Mouse (Mus musculus): Measurements from ENCODE around the gene Pycard. TPM values are rescaled to one million over a fixed set of nuclear protein-coding genes. Genes with fewer than 3 reads are reported as not detected.
"Not testable (repeated sequence)": the region's sequence is repeated elsewhere in the genome, so short reads cannot be mapped to it uniquely, and the experiment has no call there.

Gene Pycard
- 6.4 and 9.4 TPM in 2 replicates for polyA plus RNA-seq (2016; fragmentation: Nextera tagmentation; extraction: Ambion mirVana)

DNA sequence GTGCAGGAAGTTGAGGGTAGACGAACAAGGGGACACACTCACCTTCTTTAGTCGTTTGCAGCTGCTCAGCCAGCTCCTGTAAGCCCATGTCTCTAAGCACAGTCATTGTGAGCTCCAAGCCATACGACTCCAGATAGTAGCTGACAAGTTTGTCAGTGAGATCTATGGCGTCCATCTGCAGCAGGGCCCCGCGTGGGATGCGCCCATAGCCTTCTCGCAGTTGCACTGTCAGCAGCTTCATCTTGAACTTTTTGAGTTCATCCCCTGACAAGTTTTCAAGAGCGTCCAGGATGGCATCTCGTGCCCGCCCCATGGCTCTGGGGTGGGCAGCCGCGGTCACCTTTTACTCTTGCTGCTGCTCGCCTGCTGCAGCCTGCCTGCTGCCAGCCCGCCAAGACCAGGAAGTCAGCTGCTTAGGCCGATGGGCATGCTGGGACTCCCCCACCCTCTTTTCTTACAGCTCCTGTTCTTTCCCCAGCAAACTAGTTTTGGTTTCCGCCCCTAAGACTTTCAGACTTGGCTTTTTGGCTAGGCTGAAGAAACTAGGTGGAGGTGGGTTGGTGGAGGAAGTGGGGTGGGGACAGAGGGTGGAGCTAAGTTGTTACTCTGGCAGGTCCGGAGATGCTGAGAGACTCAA, at the start of gene Pycard:
TSS of gene Pycard (minus strand) at position 527 of the 637 bp plus-strand sequence.
- H3K9ac ChIP-seq = no peak within 1 kb of the TSS
- 24% methylated on average over 18 of the region's 18 CpGs for WGBS
- H3K9me3 ChIP-seq (replicated peaks) = no peaks in the 10 kb centered on the region
- peaks cover 20% of the 10 kb centered on the region; the same call in 1 of the 2 replicates for H3K36me3 ChIP-seq
- H3K27ac ChIP-seq = no peak within 1 kb of the TSS
- no peaks in the 10 kb centered on the region for H3K27me3 ChIP-seq
- H3K4me3 ChIP-seq = no peak within 1 kb of the TSS
- no peak for ATAC-seq (ENCODE audit: low FRiP score)
- 0 out of 2 replicates have a peak, but pooled peaks cover 3% of the 10 kb centered on the region for H3K4me1 ChIP-seq
- peak within 1 kb of the TSS; percentile 34 for H3K4me2 ChIP-seq (replicated peaks)

DNA sequence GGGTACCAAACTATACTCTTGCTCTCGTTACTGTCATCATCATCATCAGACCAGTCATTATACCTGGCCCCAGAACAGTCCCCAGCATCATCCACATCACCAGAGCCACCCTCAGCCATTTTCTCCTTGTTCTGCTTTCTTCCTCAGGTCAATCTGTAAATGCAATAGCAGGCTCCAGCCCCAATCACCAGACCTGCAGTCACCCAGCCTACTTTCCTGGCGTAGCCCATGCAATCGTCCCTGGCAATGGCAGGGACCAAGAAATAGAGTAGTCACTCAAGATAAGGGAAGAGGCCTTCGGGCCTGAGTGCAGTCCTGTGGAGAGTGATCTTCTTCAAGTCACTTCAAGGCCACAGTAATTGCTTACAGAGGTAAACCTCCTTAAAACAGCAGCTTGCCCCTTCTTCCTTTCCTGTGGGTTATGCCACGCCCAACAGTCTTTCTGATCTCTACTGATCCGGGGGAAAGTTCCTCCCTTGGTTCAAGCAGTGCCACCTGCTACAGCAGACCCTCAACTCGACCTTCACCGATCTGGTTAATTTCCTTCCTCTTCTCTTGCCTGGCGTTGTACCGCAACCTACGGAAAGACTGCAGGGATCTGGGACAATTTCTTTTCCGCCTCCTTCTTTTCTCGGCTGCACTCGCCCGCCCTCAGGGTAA, 48.6 kb upstream of the Pycard start:
- H3K27me3 ChIP-seq; ATAC-seq (ENCODE audit: low FRiP score); H3K9me3 ChIP-seq (replicated peaks); H3K4me3 ChIP-seq; H3K4me1 ChIP-seq; H3K27ac ChIP-seq; H3K4me2 ChIP-seq (replicated peaks); H3K9ac ChIP-seq; H3K36me3 ChIP-seq: not testable (repeated sequence)
- WGBS = 80% methylated on average over 15 of the region's 15 CpGs

DNA sequence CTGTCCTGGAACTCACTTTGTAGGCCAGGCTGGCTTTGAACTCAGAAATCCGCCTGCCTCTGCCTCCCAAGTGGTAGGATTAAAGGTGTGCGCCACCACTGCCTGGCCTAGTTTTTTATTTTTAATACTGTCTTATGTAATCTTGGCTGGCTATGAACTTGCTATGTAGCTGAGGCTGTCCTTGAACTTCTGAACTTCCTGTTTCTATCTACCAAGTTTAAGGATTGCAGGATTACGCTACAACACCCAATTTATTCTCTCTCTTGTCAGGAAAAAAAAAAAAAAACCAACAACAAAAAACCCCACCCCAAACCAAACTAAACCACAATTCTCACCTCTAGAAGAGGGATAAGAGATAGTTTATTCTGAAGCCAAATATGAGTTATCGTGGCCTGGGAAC, 39.9 kb upstream of the Pycard start:
- H3K9ac ChIP-seq = no peak overlapping the region
- WGBS = 93% methylated on average over 4 of the region's 4 CpGs
- no peaks in the 10 kb centered on the region for H3K4me1 ChIP-seq
- H3K27ac ChIP-seq = no peak overlapping the region
- no peaks in the 10 kb centered on the region for H3K9me3 ChIP-seq (replicated peaks)
- H3K4me2 ChIP-seq (replicated peaks) = no peak overlapping the region
- H3K27me3 ChIP-seq = no peaks in the 10 kb centered on the region
- H3K36me3 ChIP-seq = no peaks in the 10 kb centered on the region
- ATAC-seq (ENCODE audit: low FRiP score) = no peak
- no peak overlapping the region for H3K4me3 ChIP-seq

DNA sequence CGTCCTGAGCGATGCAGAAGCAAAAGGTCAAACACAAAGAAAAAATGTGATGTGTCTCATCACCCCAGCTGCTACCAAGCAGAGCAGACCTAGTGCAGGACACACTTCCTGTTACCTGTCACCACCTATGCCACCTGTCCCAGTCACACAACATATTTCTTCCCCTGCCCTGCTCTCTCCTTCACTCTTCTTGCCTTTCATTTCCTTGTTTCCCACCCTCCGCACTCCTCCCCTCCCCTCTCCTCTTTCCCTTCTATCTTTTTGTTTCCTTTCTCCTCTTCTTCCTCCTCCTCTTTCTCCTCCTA, 39.3 kb upstream of the Pycard start:
- H3K9me3 ChIP-seq (replicated peaks) = no peaks in the 10 kb centered on the region
- no peak overlapping the region for H3K9ac ChIP-seq
- ATAC-seq (ENCODE audit: low FRiP score) = no peak
- H3K4me3 ChIP-seq = no peak overlapping the region
- H3K27me3 ChIP-seq = no peaks in the 10 kb centered on the region
- H3K4me2 ChIP-seq (replicated peaks) = no peak overlapping the region
- no peak overlapping the region for H3K27ac ChIP-seq
- H3K4me1 ChIP-seq = no peaks in the 10 kb centered on the region
- no peaks in the 10 kb centered on the region for H3K36me3 ChIP-seq
- WGBS = 95% methylated on average over 3 of the region's 3 CpGs

DNA sequence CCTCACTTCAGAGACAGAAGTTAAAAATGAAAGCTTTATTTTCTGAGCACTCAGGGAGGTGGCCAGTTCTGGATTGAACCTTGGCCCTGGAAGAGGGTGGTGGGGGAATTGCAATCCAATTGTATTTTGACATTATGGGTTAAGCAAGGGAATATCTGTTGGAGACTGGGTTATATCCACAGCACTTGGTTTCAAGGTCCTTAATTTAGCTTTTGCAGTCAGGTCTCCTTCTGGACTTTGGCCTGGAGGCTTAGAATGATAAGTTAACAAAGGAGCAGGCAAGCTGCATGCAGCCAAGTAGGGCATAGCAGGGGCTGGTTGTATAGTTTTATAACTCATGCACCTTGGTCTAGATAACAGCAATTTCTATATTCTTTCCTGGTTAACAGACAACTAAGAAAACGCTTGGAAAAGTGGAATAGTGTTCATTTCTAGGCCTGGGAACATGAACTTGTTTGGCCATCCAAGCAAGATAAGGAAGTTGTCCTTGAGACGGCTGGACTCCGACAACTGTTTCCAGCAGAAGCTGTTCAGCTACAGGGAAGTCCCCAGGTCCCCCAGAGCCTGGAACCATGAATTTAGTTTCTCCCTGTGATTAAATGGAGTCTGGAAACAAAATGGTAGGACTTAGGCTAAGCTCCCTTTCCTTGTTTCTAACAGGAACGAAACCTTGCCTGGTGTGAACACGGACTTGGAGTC, 38.8 kb upstream of the Pycard start:
- 92% methylated on average over 5 of the region's 5 CpGs for WGBS
- ATAC-seq (ENCODE audit: low FRiP score) = no peak
- Histone ChIP-seq H3K4me2 (replicated peaks) (no peak overlapping the region), H3K4me3 (no peak overlapping the region), H3K9ac (no peak overlapping the region), H3K9me3 (replicated peaks) (no peaks in the 10 kb centered on the region), H3K27ac (no peak overlapping the region), H3K27me3 (no peaks in the 10 kb centered on the region), H3K4me1 (no peaks in the 10 kb centered on the region), H3K36me3 (no peaks in the 10 kb centered on the region)

DNA sequence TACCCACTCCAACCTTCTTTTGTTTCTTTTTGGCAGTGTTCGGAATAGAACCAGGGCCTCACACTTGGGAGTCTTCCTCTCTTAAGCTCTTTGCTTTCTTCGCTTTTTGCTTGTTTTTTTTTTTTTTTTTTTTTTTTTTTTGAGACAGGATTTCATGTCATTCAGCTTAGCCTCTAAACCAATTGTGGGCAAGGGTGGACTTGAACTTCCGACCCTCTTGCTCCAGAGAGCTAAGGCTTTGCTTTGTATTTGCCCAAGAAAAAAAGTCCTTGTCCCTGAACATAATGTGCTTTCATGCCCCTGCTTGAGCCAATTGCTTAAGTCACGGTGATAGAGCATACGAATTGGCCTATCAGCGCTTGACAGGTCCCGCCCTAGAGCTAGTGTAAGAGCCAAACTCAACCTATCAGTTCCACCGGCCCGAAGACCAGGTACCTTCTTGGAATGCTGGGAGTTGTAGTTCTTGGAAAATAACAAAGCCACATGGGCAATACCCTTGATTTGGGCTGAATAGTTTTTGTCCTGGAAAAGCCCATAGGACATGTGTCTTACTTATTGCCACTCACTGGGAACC, 37.8 kb upstream of the Pycard start:
- H3K4me3 ChIP-seq = no peak overlapping the region
- WGBS = 40% methylated on average over 9 of the region's 9 CpGs
- no peak for ATAC-seq (ENCODE audit: low FRiP score)
- H3K36me3 ChIP-seq = no peaks in the 10 kb centered on the region
- no peak overlapping the region for H3K9ac ChIP-seq
- no peaks in the 10 kb centered on the region for H3K4me1 ChIP-seq
- no peak overlapping the region for H3K27ac ChIP-seq
- no peaks in the 10 kb centered on the region for H3K27me3 ChIP-seq
- no peak overlapping the region for H3K4me2 ChIP-seq (replicated peaks)
- no peaks in the 10 kb centered on the region for H3K9me3 ChIP-seq (replicated peaks)

DNA sequence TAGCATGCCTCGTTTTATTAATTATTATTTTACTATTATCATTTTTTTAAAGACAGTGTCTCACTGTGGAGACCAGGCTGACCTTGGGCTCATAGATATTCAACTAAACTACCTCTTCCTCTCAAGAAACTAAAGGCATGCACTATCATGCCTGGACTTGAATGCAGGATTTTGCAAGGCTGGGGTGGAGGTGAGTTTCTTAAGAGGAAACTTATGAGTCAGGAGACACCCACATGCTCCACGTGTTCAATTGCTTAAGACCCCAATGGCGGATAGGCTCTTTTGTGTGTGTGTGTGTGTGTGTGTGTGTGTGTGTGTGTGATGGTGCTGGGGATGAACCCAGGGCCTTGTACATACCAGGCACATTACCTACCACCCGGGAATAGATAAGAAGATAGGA, 31.7 kb upstream of the Pycard start:
- no peak overlapping the region for H3K9ac ChIP-seq
- H3K27me3 ChIP-seq = no peaks in the 10 kb centered on the region
- H3K36me3 ChIP-seq = no peaks in the 10 kb centered on the region
- no peaks in the 10 kb centered on the region for H3K9me3 ChIP-seq (replicated peaks)
- H3K27ac ChIP-seq = no peak overlapping the region
- no peak overlapping the region for H3K4me2 ChIP-seq (replicated peaks)
- H3K4me3 ChIP-seq = no peak overlapping the region
- ATAC-seq (ENCODE audit: low FRiP score) = no peak
- H3K4me1 ChIP-seq = no peaks in the 10 kb centered on the region
- WGBS = 83% methylated on average over 4 of the region's 4 CpGs

DNA sequence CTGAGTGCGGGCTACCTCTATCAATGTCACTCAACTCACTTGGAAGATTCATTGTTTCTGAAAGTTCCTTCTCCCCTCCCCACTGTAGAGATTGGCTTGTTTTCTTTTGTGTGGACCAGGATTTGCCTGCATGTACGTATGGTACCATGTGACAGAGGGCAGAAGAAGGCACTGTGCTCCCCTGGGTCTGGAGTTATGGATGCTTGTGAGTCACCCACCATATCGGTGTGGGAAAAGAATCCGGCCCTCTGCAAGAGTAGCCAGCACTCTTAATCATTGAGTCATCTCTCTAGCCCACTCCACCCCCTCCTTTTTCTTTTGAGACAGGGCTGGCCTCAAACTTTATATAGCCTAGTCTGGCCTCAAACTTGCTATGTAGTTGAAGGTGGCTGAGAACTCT, 31.3 kb upstream of the Pycard start:
- Histone ChIP-seq H3K36me3 (no peaks in the 10 kb centered on the region), H3K9me3 (replicated peaks) (no peaks in the 10 kb centered on the region), H3K27ac (no peak overlapping the region), H3K4me2 (replicated peaks) (no peak overlapping the region), H3K4me3 (no peak overlapping the region), H3K4me1 (no peaks in the 10 kb centered on the region), H3K9ac (no peak overlapping the region), H3K27me3 (no peaks in the 10 kb centered on the region)
- WGBS = 82% methylated on average over 4 of the region's 4 CpGs
- no peak for ATAC-seq (ENCODE audit: low FRiP score)

DNA sequence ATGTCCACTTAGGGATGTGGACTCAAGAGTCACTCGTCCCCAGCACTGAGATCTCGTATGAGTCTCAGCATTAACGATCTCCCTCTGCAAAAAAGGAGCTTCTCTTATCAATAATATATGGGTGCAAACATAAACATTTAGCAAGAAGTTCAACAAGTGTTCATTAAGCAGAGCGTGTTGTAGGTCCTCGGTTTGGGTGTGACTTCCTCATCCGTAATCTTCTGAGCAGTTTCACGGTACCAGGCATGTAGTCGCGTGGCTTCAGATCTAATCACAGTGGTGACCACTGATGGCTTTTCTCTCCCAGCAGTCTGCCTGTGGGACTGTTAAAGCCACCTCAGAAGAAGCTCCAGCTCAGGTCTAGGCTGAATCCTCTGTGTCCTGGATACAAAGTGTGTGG, 30.7 kb upstream of the Pycard start:
- Histone ChIP-seq H3K27me3 (no peaks in the 10 kb centered on the region), H3K27ac (no peak overlapping the region), H3K4me3 (no peak overlapping the region), H3K4me1 (no peaks in the 10 kb centered on the region), H3K4me2 (replicated peaks) (no peak overlapping the region), H3K9ac (no peak overlapping the region), H3K9me3 (replicated peaks) (no peaks in the 10 kb centered on the region), H3K36me3 (no peaks in the 10 kb centered on the region)
- ATAC-seq (ENCODE audit: low FRiP score) = no peak
- 97% methylated on average over 9 of the region's 9 CpGs for WGBS

DNA sequence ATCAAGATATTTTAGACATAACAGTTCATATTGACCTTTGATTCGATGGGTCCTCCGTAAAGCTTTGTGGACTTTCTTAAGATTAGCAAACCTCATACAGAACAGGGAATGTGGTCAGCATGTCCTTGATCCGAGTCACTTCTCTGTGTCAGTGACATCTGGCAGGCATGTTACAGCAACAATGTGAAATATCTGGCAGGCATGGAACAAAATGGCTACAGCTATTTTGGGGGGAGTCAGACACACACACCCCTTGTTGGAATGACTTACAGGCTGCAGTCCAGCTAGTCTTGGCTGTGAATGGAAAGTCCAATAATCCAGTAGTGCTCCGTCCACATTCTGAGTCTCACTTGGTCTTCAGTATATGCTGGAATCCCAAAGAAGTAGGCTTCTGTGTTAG, 29.9 kb upstream of the Pycard start:
- no peaks in the 10 kb centered on the region for H3K27me3 ChIP-seq
- H3K9ac ChIP-seq = no peak overlapping the region
- no peaks in the 10 kb centered on the region for H3K36me3 ChIP-seq
- no peak for ATAC-seq (ENCODE audit: low FRiP score)
- no peaks in the 10 kb centered on the region for H3K4me1 ChIP-seq
- H3K4me3 ChIP-seq = no peak overlapping the region
- WGBS = 94% methylated on average over 4 of the region's 4 CpGs
- no peak overlapping the region for H3K4me2 ChIP-seq (replicated peaks)
- no peak overlapping the region for H3K27ac ChIP-seq
- no peaks in the 10 kb centered on the region for H3K9me3 ChIP-seq (replicated peaks)

DNA sequence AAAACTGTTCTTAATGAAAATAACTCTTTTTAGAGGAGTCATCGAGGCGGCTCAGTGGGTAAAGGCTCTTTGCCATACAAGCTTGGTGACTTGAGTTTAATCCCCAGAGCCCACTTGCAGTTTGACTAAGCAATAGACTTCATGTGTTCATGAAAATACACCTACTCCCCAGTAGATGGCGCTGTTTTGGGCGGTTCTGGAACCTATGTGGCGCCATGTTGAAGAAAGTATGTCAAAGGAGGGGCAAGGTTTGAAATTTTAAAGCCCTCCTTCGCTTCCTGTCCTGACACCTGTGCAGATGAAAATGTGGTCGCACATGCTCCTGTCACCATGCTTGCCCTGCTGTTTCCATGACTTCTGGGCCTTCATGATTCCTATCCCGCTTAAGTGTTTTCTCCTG, 29.3 kb upstream of the Pycard start:
- H3K36me3 ChIP-seq = no peaks in the 10 kb centered on the region
- H3K9me3 ChIP-seq (replicated peaks) = no peaks in the 10 kb centered on the region
- no peak overlapping the region for H3K4me2 ChIP-seq (replicated peaks)
- no peaks in the 10 kb centered on the region for H3K27me3 ChIP-seq
- H3K4me1 ChIP-seq = no peaks in the 10 kb centered on the region
- 66% methylated on average over 8 of the region's 8 CpGs for WGBS
- no peak overlapping the region for H3K9ac ChIP-seq
- H3K27ac ChIP-seq = no peak overlapping the region
- ATAC-seq (ENCODE audit: low FRiP score) = no peak
- H3K4me3 ChIP-seq = no peak overlapping the region

DNA sequence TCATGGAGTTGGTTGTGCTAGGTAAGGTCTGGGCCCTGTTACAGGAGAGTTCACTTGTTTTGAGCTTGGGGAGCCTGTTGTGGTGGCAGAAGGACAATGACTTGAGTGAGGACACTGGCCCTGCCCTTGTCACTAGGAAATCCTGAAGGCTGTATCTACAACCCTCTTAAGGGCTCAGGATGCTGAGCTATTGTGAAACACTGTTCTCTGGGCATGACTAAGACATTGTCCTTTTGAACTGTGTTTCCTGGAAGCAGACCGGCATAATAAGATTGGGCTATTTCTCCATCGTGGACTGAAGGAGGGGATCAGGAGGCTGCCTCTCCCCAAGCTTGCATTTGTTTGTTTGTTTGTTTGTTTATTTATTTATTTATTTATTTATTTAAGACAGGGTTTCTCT, 25.5 kb upstream of the Pycard start:
- H3K9ac ChIP-seq = no peak overlapping the region
- ATAC-seq (ENCODE audit: low FRiP score) = no peak
- H3K4me2 ChIP-seq (replicated peaks) = no peak overlapping the region
- H3K9me3 ChIP-seq (replicated peaks) = no peaks in the 10 kb centered on the region
- H3K4me1 ChIP-seq = no peaks in the 10 kb centered on the region
- 86% methylated on average over 2 of the region's 2 CpGs for WGBS
- H3K27ac ChIP-seq = no peak overlapping the region
- no peaks in the 10 kb centered on the region for H3K27me3 ChIP-seq
- no peaks in the 10 kb centered on the region for H3K36me3 ChIP-seq
- H3K4me3 ChIP-seq = no peak overlapping the region
